Mouse (Mus musculus): Measurements from ENCODE around the gene Txn1.

Txn1 gene

GRCm38 (mm10) chr4:57940631-57941030, 15.6 kb downstream of the Txn1 start:
- DNase-seq (ENCODE audit: low read depth, low spot score) = no peak

DNA sequence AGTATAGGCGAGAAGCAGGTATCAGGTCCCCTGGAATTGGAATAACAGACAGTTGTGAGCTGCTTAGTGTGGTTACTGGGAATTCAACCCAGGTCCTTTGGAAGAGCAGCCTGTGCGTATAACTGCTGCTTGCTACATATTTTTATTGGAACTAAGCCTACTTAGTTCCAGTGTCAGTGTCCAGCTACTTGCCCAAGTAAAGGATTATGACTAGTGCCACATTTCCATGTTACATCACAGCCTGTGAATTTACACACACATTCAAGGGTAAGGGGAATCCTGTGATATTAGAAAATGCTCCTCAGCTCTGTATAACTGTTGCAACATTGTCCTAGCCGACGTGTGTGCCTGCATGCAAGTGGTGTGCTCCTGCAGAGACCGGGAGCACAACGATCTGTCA, 18.9 kb downstream of the Txn1 start:
- DNase-seq (ENCODE audit: low read depth, low spot score) = no peak

DNA sequence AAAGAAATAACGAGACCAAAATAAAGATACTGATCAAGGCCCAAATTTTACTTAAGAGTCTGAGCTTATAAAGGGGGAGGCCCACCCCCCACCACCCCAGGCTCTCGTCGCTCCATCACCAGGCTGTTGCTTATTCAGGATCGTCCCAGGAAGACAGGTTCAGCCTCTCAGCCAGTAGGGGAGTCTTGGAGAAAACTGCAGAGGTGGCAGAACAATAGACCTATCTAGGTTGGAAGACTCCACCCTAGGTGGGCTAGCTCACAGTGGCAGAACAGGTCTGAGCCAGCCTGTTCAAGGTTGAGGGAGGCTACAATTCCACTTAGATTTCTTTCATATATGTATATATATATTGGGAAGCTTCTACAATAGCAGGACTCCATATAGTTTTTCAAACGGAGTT, 22.0 kb downstream of the Txn1 start:
- no peak for DNase-seq (ENCODE audit: low read depth, low spot score)

DNA sequence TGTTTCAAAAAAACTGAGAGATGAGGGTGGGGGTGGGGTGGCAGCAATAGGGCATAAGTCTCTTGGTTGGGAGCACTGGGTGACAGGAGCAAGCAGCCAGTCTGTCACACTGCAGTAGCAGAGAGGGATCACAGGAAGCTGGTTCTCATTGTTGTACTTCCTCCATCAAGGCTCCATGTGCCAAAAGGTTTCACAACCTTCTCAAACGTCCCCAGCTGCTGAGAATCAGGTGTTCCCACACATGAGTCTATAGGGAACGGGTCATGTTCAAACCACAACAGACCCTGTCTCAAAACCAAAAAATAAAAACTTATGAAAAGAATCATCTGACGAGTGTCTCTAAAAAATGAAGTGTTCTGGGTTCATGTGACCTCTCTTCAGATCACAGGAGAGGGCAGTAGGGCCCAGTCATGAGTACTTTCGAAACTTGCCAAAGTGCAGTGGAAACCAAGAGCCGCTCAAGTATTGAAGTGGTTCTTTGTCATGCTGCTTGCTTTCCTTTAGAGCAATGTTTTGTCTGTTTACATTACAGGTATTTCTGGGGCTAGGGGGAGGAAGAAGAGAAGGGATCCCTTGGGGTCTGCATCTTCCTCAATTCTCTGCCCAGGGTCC, 25.5 kb downstream of the Txn1 start:
- no peak for DNase-seq (ENCODE audit: low read depth, low spot score)

- peak; percentile 13 for DNase-seq (ENCODE audit: low read depth, low spot score)
These were observed 28.6 kb downstream of the Txn1 start for GRCm38 (mm10) chr4:57927464-57928205.

DNA sequence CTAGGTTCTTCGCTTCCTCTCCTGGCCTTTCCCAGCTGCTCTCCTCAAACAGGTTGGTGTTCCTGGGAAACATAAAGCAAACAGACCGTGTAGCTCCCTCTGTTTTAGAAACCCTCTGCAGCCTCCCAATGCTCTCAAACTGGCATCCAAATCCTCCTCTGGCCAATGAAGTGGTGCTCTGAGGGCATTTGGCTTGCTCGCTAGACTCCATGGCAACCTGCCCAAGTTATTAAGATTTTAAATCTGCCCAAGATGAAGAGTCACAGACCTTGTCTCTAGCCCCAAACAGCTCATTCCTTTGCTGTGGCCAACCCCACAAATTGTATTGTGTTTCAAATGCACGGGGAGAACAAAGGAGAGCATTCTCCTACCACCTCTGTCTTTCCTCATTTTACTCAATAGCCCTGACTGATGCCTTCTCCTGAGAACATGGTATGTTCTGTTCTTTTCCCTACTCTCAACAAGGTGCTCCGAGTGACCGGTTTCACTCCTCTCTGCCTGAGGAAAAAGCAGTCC, 31.6 kb downstream of the Txn1 start:
- DNase-seq (ENCODE audit: low read depth, low spot score) = no peak

DNA sequence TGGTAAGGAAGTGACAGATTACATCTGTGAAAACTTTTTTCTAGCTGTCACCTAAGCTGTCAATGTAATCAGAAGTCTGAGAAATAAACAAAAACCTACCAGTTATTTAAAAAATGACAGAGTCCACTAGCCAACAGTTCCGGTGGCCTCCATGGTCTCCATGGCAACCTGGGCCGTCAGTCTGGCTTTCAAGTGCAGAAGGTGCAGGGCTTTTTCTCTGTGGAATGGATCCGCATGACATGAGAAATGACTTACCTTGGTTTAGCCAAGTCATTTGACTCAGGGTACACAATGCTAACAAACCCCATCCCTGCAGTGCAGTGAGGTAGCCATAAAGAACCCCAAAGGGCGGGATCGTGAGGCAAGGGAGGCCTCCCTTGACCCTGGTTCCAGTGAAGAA, 34.0 kb downstream of the Txn1 start:
- DNase-seq (ENCODE audit: low read depth, low spot score) = no peak

- DNase-seq (ENCODE audit: low read depth, low spot score) = no peak
These were observed 35.7 kb downstream of the Txn1 start for GRCm38 (mm10) chr4:57920522-57920921.

GRCm38 (mm10) chr4:57919494-57920423, 36.5 kb downstream of the Txn1 start:
- no peak for DNase-seq (ENCODE audit: low read depth, low spot score)

- DNase-seq (ENCODE audit: low read depth, low spot score) = no peak
These were observed 39.5 kb downstream of the Txn1 start for GRCm38 (mm10) chr4:57916711-57917110.

GRCm38 (mm10) chr4:57916201-57916661, 40.0 kb downstream of the Txn1 start, which contains the start of gene D630039A03Rik:
TSS of gene D630039A03Rik (minus strand) at chr4:57916297.
- DNase-seq (ENCODE audit: low read depth, low spot score) = no peak

GRCm38 (mm10) chr4:57915216-57915965, 40.8 kb downstream of the Txn1 start:
- DNase-seq (ENCODE audit: low read depth, low spot score) = no peak

GRCm38 (mm10) chr4:57914193-57915190, 41.7 kb downstream of the Txn1 start:
- DNase-seq (ENCODE audit: low read depth, low spot score) = no peak

DNA sequence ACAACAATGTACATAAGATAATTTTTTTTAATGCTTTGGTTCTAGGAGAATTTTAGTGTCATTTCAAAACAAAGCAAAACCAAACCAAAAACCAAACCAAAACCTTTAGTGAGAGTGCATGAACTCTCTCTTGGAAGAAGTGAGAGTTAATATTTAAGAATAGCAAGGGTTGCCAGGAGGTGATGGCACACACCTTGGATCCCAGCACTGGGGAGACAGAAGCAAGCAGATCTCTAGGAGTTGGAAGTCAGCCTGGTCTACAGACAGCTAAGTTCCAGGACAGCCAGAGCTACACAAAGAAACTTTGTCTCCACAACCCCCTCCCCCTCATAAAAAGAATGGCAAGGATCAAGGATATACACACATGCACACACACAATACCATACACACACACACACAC, 43.2 kb downstream of the Txn1 start:
- DNase-seq (ENCODE audit: low read depth, low spot score) = no peak

GRCm38 (mm10) chr4:57908860-57909259, 47.4 kb downstream of the Txn1 start:
- DNase-seq (ENCODE audit: low read depth, low spot score) = no peak

GRCm38 (mm10) chr4:57906708-57907107, 49.5 kb downstream of the Txn1 start:
- no peak for DNase-seq (ENCODE audit: low read depth, low spot score)

- DNase-seq (ENCODE audit: low read depth, low spot score) = no peak
These were observed 51.6 kb downstream of the Txn1 start for GRCm38 (mm10) chr4:57904638-57905037.

- peak; percentile 16 for DNase-seq (ENCODE audit: low read depth, low spot score)
These were observed 52.0 kb downstream of the Txn1 start for GRCm38 (mm10) chr4:57904211-57904610.

GRCm38 (mm10) chr4:57902619-57903018, 53.6 kb downstream of the Txn1 start:
- no peak for DNase-seq (ENCODE audit: low read depth, low spot score)

DNA sequence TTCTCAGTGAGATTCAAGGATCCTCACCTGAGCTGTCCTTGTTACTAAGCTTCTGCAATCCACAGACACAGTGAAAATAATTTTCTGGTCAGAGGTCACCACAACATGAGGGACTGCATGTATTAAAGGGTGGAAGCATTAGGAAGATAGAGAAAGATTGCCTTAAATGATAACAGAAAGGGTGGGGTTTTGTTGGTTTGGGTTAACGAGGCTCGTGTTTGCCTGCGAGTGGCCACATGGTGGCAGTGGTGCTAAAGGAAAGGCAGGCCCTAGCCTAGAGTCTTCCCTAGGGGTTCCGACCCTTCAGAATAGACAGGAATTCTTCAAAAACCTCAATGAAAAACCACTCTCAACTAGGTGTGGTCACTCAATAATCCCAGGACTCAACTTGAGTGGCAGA, 55.0 kb downstream of the Txn1 start:
- no peak for DNase-seq (ENCODE audit: low read depth, low spot score)

Data from c-Kit-negative CD71-positive TER-119-positive erythroid progenitor cells, embryonic 14.5 days (primary cell).